21 mouse cellular contexts compared by ENCODE assay signal in genomic region chr17:11087088-11087487, GRCm38 (mm10).
DNase-seq lines count a peak whose midpoint lies in the region; ATAC-seq and TF ChIP-seq lines count a peak whose summit lies in the region.
"Had no signal": no experiment of that assay in that cellular context is flagged by ENCODE, and none has a peak within 500 bp of the region (broad histone marks: within the 10 kb centered on the region; RNA-seq: fewer than 3 reads in every experiment).

No protein-coding gene starts in this region.

- no peaks in the 10 kb centered on the region for H3K9me3 ChIP-seq in lung, embryonic 16.5 days (ENCODE audit: control insufficient read depth, low read length)
- H3K9me3 ChIP-seq: forebrain, embryonic 13.5 days; heart, embryonic 13.5 days; limb, embryonic 13.5 days; midbrain, embryonic 12.5 days had no signal

- intact Hi-C loops in heart, postnatal 10 days (cut with DNase I): no loop called here
- intact Hi-C loops in heart, postnatal 25 days (cut with DNase I): no loop called here

- H3K9ac ChIP-seq in lung, embryonic 16.5 days (ENCODE audit: low read length): no peak overlapping the region
- H3K9ac ChIP-seq: forebrain, embryonic 13.5 days; heart, embryonic 13.5 days; limb, embryonic 13.5 days; liver, embryonic 14.5 days; midbrain, embryonic 12.5 days had no signal

- peak; percentile 81 for ATAC-seq in lung, embryonic 16.5 days (ENCODE audit: low read depth)
- ATAC-seq: CD4-positive, CD25-positive, alpha-beta regulatory T cell, adult 4 months had no signal

- 54% methylated on average over 5 of the region's 5 CpGs for WGBS in lung, embryonic 16.5 days

- no peak for TF ChIP-seq CTCF in layer of hippocampus, adult 2 months (conservative IDR thresholded peaks at IDR 0.05)

- H3K27ac ChIP-seq in lung, embryonic 16.5 days (ENCODE audit: low read length): no peak overlapping the region
- no peak overlapping the region for H3K27ac ChIP-seq in layer of hippocampus, adult 2 months
- H3K27ac ChIP-seq: heart, embryonic 13.5 days; limb, embryonic 13.5 days; liver, embryonic 14.5 days; midbrain, embryonic 12.5 days had no signal

- H3K36me3 ChIP-seq in lung, embryonic 16.5 days (ENCODE audit: control insufficient read depth, insufficient read depth, low read length): no peaks in the 10 kb centered on the region
- H3K36me3 ChIP-seq: heart, embryonic 13.5 days; limb, embryonic 13.5 days; midbrain, embryonic 12.5 days had no signal

- H3K4me3 ChIP-seq in lung, embryonic 16.5 days (ENCODE audit: low read length): no peak overlapping the region
- H3K4me3 ChIP-seq in layer of hippocampus, adult 2 months: no peak overlapping the region
- H3K4me3 ChIP-seq: erythroblast, embryonic 14.5 days; forebrain, embryonic 13.5 days; heart, embryonic 13.5 days; limb, embryonic 13.5 days; midbrain, embryonic 12.5 days had no signal

- no peaks in the 10 kb centered on the region for H3K4me1 ChIP-seq in lung, embryonic 16.5 days (replicated peaks; ENCODE audit: control insufficient read depth, insufficient read depth, low read length)
- H3K4me1 ChIP-seq: heart, embryonic 13.5 days had no signal

- H3K4me2 ChIP-seq in lung, embryonic 16.5 days (ENCODE audit: low read depth, low read length): no peak overlapping the region
- H3K4me2 ChIP-seq: forebrain, embryonic 13.5 days; heart, embryonic 13.5 days; hindbrain, embryonic 14.5 days; midbrain, embryonic 12.5 days had no signal

- H3K27me3 ChIP-seq in lung, embryonic 16.5 days (ENCODE audit: control insufficient read depth, insufficient read depth, low read depth, low read length): no peaks in the 10 kb centered on the region
- H3K27me3 ChIP-seq: forebrain, embryonic 13.5 days; heart, embryonic 13.5 days; limb, embryonic 13.5 days; midbrain, embryonic 12.5 days had no signal

- DNase-seq in heart, postnatal 10 days: peak; percentile 9 to 27
- no peak for DNase-seq in heart, adult 9 months (ENCODE audit: low spot score in 2 of 2)
- DNase-seq in lung, postnatal 4 days: no peak
- DNase-seq in forelimb bud, embryonic 11.5 days (ENCODE audit: low read depth, low spot score): peak; percentile 62
- peak; percentile 25 for DNase-seq in mesoderm, embryonic 11.5 days (ENCODE audit: low read depth, low spot score)
- no peak for DNase-seq in layer of hippocampus, adult 2 months (ENCODE audit: low spot score in 2 of 2)
- DNase-seq in heart, postnatal 25 days (ENCODE audit: low spot score): no peak
- DNase-seq: adrenal gland, postnatal 25 days; heart, postnatal 36 days; kidney, adult 2 months; kidney, postnatal 14 days; spleen, adult 18-20 months had no signal

Comparison
In these comparisons a context has a peak if more than half of its experiments do, and no peak if none do; other contexts are left out.
1. DNase-seq: peak in heart, postnatal 10 days (2 of 2), forelimb bud, embryonic 11.5 days (single experiment) and mesoderm, embryonic 11.5 days (single experiment); none in heart, adult 9 months (0 of 2), lung, postnatal 4 days (0 of 2), layer of hippocampus, adult 2 months (0 of 2) and heart, postnatal 25 days (single experiment).